Mouse (Mus musculus) right cerebral cortex, adult 2 months (tissue): ENCODE measurements around the gene Tppp3.

Experiments used
- DNase-seq, 2 experiments: peaks; one replicate each; pipeline ENCODE4 v3.0.0; 2021 to 2022; ENCODE audit warnings: low spot score in 2 of 2

Tppp3 gene

DNA sequence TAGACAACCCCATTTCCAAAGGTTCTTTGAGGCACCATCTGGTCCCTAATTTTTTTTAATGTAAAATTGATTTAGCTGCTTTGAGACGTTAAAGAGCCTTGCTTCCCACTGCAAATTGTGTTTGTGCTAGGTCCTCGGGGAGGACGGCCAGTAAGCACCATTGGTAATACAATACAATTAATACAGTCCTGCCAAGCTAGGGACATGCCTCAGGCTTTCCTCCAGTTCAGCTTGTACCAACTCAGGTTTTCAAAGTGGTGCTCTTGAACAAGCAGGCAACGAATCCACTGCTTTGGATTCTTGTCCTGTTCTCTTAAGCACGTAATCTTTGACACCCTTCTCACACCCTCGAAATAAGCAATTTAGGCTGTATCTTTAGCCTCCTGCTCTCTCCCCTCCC, 38.3 kb downstream of the Tppp3 start:
- no peak for DNase-seq

DNA sequence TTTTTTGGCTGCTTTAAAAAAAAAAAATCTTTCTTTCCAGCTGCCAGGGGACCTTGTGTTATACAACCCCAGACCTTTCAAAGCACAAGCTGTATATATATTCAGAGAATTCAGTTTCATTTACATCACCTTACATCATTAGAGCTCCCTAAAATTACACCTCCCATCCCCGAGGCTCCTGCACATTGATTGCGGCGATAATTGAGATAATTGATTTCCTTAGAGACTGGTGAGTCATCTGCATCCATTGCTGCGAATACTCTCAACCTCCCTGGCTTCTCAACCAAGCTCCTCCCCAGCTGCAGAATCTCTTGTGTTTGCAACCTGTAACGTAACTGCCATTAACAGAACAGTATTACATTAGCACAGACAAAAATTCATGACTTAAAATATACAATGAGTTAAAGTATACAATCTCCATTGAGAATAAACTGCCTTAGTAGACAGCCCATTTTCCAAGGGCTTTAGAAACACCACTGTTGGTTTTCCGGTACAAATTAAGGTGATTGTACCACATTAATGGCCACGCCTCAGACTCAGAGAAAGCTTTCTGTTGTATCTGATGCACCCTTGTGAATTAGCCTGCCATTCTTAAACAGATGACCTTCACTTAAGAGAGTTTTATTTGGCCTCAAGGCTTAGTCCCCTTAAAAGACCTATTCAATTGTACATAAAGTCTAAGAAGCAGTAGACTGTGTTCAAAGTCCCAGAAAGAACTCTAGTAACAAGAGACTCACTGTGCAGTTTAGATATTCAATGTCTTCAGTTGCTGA, 39.4 kb downstream of the Tppp3 start:
- no peak for DNase-seq

DNA sequence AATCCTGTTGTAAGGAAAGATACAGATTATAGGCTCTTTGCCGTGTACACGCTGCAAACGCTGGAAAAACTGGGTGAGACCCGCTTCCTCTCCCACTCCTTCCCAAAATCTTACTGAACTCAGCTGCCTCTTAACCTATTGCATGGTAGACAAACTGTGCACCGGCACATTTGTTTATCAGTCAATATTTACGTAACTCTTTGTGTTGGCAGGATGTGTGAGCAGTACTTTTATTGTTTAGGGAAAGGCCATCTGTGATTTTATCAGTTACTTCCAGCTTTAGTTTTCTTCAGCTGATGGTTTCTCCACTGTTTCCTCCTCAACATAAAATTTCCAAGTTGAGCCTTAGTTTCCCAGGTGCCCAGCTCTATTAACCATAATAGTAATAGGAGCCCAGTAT, 44.4 kb downstream of the Tppp3 start:
- DNase-seq, result no peak

DNA sequence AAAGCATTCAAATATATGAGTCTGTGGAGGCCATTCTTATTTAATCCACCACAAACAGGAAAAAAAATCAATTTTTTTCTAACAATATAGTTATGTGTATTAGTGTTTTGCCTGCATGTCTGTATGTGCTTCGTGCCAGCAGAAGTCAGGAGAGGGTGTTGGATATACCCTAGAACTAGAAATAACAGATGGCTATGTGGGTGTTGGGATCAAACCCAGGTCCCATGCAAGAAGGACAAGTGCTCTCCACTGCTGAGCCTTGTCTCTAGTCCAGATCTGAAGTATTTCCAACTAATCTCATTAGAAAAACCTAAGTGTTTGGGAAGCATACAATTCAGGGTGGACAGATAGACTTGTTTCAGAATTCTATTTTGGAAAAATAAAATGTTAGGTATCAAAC, 49.3 kb downstream of the Tppp3 start:
- no peak for DNase-seq

DNA sequence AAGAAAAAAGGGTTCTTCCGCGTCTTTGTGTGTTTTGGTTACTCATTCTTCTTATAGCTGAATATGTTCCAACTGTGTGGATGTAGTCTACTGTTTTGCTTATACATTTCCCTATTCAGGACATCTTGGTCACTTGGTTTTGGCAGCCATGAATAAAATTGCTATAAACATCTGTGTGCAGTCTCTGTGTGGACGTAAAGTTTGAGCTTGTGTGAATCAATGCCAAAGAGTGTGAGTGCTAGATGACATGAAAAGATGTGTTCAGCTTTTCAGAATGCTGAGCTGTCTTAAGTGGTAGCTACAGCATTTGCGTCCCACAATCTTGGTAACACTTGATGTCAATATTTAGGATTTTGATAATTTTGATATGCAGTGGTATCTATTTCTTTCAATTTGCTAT, 51.5 kb downstream of the Tppp3 start:
- DNase-seq, result no peak

DNA sequence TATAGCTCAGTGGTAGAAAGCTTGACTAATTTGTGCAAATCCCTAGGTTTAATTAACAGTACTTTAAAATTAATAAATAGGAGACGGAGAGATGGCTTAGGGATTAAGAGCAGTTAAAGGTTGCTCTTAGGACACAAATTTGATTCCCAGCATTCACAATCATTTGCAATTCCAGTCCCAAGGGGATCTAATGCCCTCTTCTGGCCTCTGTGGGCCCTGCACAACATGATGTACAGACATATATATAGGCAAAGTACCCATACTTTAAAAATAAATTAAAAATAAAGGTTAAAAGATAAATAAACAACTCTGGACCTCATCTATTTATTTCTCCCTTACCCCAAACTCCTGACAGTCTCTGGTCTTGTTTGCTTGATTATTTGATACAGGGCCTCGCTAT, 52.3 kb downstream of the Tppp3 start:
- DNase-seq, result no peak
